Mouse (Mus musculus) gastrocnemius, postnatal 14 days (tissue): Measurements from ENCODE around the gene Fgg. TPM values are rescaled to one million over a fixed set of nuclear protein-coding genes. Genes with fewer than 3 reads are reported as not detected.

Source experiments
- DNase-seq: peaks from one replicate; pipeline ENCODE4 v3.0.0; 2021; ENCODE audit warnings: mixed read lengths
- intact Hi-C: fragments of 180-260 bp; cut with DNase I; formaldehyde crosslinking; loops from one replicate; pipeline ENCODE4 v1.15.1; 2025; ENCODE audit warnings: low total_unique reads
- long read RNA-seq, 2 experiments: library from polyadenylated mRNA; stranded (forward); transcript quantifications; one replicate each; pipeline ENCODE4 v2.0.0; 2021
- total RNA-seq, 2 experiments: library from RNA; stranded (reverse); gene quantifications; 2 replicates each; pipeline ENCODE4 v1.2.3; 2021

Gene Fgg
- not detected for total RNA-seq
- long read RNA-seq, experiment 1: 0 reads
- long read RNA-seq, experiment 2: 0 reads

DNA sequence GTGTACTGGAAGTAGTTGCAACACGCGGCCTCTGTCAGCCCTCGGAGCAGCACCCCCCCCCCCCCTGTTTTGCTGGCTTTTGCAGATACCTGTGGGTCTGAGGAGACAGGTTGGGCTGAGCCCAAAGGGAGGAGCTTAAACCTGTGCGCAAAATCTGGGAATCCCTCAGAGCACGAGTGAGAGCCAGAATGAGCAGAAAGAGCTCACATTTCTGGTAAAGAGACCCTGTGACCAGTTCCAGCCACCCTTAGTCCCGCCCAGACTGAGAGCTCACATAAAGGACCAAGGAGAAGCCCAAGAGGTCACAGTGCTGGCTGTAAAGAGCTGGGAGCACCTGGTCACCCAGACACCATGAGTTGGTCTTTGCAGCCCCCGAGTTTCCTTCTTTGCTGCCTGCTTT is at the start of gene Fgg:
Gene Fgg (plus strand): TSS at position 168 of the 400 bp plus-strand sequence.
- intact Hi-C loops: no loop called here
- no peak for DNase-seq

GRCm38 (mm10) chr3:82971046-82971445 is 36.5 kb upstream of the Fgg start:
- intact Hi-C loops: no loop called here
- no peak for DNase-seq

DNA sequence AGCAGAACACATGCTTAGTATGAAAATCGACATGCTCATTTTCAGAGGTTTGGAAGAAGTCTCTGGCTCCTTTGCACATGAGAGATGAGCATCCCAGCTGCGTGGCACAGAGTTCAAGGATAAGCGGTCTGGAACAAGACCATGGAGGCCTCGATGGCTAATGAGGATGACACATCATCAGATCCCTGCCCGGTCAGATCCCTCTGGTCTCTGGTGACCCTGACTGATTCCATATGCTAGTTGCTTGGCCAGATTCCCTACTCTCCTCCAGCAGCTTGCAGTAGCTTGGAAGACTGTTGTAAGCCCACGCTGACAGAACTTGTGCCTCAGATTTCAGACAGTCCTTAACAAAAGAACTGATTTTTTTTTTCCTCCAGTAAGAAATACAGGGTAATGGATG is 26.7 kb upstream of the Fgg start:
- peak; percentile 69 for DNase-seq
- intact Hi-C loops: loop anchor here (5.0 kb wide), 1 partner anchor 104 kb away; the partner anchor contains the start of gene Rbm46

GRCm38 (mm10) chr3:82981861-82982260 is 25.7 kb upstream of the Fgg start:
- intact Hi-C loops: loop anchor here (5.0 kb wide), 1 partner anchor 105 kb away; the partner anchor contains the start of gene Rbm46
- DNase-seq: no peak

GRCm38 (mm10) chr3:82984840-82985239 is 22.7 kb upstream of the Fgg start:
- DNase-seq: no peak
- intact Hi-C loops: loop anchor here (5.0 kb wide), 1 partner anchor 108 kb away; the partner anchor contains the start of gene Rbm46

- no peak for DNase-seq
- intact Hi-C loops: loop anchor here (10.0 kb wide), 1 partner anchor 93 kb away; no protein-coding TSS in a partner anchor
These were observed 15.6 kb upstream of the Fgg start for GRCm38 (mm10) chr3:82991963-82992362.

- intact Hi-C loops: loop anchor here (10.0 kb wide), 1 partner anchor 92 kb away; no protein-coding TSS in a partner anchor
These were observed 14.6 kb upstream of the Fgg start for GRCm38 (mm10) chr3:82992956-82993355.

DNA sequence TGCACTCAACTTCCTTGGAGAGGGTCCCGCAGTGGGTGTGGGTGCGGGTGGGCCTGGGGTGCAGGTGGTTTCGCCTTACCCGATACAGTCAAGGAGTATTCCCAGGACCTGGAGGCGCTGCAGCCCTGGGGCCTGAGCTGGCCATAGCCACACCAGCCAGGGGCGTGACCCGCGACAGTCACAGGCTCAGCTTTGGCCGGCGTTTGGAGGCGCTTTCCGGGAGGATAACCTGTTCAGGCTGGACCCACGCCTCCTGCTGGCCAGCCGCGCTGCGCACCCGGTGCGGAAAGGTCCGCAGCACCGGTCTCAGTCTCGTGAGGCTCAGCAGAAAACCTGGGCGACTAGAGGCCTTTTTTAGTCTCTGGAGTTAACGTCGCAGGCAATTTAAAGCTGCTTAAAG is 12.2 kb upstream of the Fgg start:
- peak; percentile 75 for DNase-seq
- intact Hi-C loops: loop anchor here (5.0 to 10.0 kb wide), 2 partner anchors 89 to 282 kb away; no protein-coding TSS in a partner anchor

More at GRCm38 (mm10) chr3:82992956-82993355, 14.6 kb upstream of the Fgg start:
- no peak for DNase-seq

GRCm38 (mm10) chr3:82996656-82997055 is 10.9 kb upstream of the Fgg start:
- no peak for DNase-seq
- intact Hi-C loops: loop anchor here (5.0 to 10.0 kb wide), 2 partner anchors 88 to 281 kb away; no protein-coding TSS in a partner anchor

GRCm38 (mm10) chr3:82998772-82999463 is 8.6 kb upstream of the Fgg start:
- intact Hi-C loops: loop anchor here (5.0 to 10.0 kb wide), 2 partner anchors 86 to 278 kb away; no protein-coding TSS in a partner anchor
- DNase-seq: no peak

DNA sequence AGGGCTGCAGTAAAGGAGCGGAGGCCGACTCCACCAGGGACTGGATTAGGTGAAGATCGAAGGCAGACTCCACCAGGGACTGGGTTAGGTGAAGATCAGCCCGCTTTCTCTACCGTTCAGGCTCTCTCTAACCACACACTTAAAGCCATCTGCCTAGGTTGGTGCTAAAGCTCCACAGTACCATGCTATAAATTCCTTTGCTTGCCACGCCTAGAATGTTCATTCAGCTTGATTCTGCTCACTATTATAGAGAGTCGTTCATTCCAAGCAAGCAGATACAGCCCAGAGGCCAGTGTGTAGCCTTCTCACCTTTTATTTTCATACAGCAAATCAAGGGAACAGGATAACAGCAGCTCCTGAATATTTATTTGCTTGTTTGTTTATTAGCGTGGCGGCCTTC is 7.5 kb upstream of the Fgg start:
- intact Hi-C loops: loop anchor here (2.0 to 10.0 kb wide), 3 partner anchors 53 to 277 kb away; no protein-coding TSS in a partner anchor
- no peak for DNase-seq

DNA sequence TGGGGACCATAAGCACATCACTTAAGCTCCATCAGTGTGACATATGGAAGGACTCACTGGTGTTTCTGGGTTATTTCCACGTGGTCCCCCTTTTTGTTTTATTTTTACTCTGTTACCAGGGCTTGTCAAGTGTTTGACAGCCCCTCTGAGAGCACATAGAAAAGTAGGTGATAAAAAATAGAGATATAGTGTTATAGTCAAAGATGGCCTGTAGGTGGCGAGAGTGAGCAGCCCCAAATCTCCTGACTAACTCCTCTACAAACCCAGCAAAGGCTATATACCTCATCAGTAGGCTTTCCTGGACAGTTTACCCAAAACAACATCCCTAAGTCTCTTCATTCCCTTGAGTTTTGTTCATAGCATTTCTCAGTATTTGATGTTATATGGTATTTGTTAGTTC is 5.3 kb upstream of the Fgg start:
- intact Hi-C loops: no loop called here
- DNase-seq: no peak

DNA sequence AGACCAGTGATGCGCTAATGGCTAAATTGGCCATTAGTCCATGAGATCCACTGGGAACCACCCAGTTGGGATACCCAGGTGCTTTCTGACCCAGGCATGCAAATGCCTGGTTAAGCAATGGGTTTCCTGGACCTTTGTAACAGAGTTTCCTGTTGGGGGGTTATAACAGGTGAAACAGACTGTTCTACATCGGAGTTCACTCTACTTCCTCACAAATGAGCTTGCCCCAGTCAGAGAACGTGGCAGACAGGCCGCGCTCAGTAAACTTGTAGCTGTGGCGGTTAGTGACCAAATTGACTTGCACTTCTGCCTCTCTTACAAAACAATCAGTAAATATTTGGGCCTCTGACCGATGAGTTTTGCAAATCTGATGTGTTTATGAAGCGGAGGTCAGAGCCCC is 4.5 kb upstream of the Fgg start:
- intact Hi-C loops: no loop called here
- DNase-seq: no peak

GRCm38 (mm10) chr3:83004801-83005200 is 2.7 kb upstream of the Fgg start:
- DNase-seq: no peak
- intact Hi-C loops: no loop called here

DNA sequence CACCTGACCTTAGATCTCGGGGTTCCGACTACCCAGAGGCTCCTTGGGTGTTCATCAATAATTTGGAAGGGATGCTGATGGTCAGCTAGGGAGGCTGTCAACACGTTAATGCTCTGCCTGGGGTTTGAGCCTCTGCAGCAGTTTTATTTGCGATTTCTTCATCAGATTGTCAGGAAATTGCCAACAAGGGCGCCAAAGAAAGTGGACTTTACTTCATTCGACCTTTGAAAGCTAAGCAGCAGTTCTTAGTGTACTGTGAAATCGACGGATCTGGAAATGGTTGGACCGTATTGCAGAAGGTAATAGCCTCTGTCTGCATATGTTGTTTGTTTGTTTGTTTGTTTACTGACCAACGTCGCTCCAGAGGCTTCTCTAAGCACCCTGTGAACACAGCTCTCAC is 2.8 kb downstream of the Fgg start:
- DNase-seq: no peak
- intact Hi-C loops: no loop called here

DNA sequence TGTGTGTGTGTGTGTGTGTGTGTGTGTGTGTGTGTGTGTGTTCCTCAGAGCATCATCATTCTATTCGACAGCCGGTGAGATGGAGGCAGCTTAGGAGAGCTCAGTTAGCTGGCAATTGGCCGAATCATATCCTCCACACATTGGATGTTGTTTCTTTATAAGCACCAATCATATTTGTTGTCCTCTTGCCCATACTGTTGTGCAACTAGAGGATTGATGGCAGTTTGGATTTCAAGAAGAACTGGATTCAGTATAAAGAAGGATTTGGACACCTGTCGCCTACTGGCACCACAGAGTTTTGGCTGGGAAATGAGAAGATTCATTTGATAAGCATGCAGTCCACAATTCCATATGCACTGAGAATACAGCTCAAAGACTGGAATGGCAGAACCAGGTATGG is 3.6 kb downstream of the Fgg start:
- intact Hi-C loops: no loop called here

DNA sequence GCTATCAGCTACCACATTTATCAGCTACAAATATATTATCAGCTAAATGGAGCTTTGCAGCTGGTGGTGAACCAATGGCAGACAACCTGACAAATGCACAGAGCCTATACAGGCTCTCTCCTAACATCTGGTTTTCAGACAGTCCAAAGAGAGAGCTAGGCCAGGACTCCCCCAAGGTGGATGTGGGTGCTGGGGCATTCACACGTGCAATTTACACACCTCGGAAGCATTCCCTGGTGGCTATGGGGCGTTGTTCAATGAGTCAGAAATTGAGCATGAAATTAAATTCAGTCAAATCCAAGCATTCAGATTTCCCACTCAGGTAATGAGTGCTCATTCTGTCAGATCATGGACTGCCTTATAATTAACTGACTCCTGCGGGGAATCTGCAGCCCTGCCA is 4.0 kb downstream of the Fgg start:
- intact Hi-C loops: no loop called here
- DNase-seq: no peak

More for the DNA sequence above, 3.6 kb downstream of the Fgg start:
- DNase-seq: no peak

- DNase-seq: no peak
- intact Hi-C loops: no loop called here
These were observed 5.1 kb downstream of the Fgg start for GRCm38 (mm10) chr3:83012636-83013035.

DNA sequence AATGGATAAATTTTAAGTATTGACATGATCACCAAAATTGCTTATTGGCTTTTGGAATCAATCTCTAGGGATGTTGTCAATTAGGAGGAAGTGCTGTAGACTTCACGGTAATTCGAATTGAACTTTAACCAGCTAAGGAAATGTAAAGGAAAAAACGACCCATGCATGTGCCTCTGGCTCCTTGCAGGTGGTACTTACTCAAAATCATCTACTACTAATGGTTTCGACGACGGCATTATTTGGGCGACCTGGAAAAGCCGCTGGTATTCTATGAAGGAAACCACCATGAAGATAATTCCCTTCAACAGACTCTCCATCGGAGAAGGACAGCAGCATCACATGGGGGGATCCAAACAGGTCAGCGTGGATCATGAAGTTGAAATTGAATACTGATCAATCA is 6.4 kb downstream of the Fgg start:
- intact Hi-C loops: no loop called here
- DNase-seq: no peak

DNA sequence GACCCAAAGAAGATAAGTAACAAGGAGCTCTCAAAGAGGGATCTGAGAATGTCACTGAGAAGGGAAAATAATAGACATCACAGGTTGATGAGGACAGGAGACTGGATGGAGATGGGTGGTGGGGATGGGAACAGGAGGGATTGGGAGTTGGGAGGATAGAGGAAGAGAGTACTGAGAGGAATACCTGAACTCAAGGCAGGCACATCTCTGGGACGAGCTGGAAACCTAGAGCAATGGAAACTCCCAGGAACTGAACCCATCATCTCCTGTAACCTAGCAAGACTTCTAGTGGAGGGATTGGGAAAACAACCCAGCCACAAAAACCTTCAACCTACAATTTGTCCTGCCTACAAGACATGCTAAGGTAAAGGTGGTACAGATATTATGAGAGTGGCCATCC is 8.7 kb downstream of the Fgg start:
- DNase-seq: no peak
- intact Hi-C loops: no loop called here

GRCm38 (mm10) chr3:83020387-83020786 is 12.9 kb downstream of the Fgg start:
- intact Hi-C loops: no loop called here
- no peak for DNase-seq
